Mouse (Mus musculus) CH12.LX (cell line): ENCODE results near the gene P4hb.
"Not testable (repeated sequence)": the region's sequence is repeated elsewhere in the genome, so short reads cannot be mapped to it uniquely, and the experiment has no call there.

ENCODE experiments used
- CHD2 ChIP-seq: IDR thresholded peaks from 2 replicates; pipeline ENCODE4 v1.6.1; 2011; ENCODE audit warnings: low read length, improper control_type of control experiment
- JUN ChIP-seq: IDR thresholded peaks from 2 replicates; pipeline ENCODE4 v1.6.1; 2011; ENCODE audit warnings: low read depth, mild to moderate bottlenecking, low read length, improper control_type of control experiment, moderate library complexity; ENCODE audit not compliant: insufficient read depth
- POLR2A ChIP-seq: IDR thresholded peaks from 2 replicates; pipeline ENCODE4 v1.6.1; 2011; ENCODE audit warnings: low read depth, mild to moderate bottlenecking, improper control_type of control experiment, low read length
- RAD21 ChIP-seq: IDR thresholded peaks from 2 replicates; pipeline ENCODE4 v1.6.1; 2011; ENCODE audit warnings: low read depth, mild to moderate bottlenecking, low read length, improper control_type of control experiment, moderate library complexity
- TCF12 ChIP-seq: IDR thresholded peaks from 2 replicates; pipeline ENCODE4 v1.6.1; 2014; ENCODE audit warnings: low read depth, mild to moderate bottlenecking, inconsistent platforms, low read length, improper control_type of control experiment
- USF1 ChIP-seq: IDR thresholded peaks from 2 replicates; pipeline ENCODE4 v1.6.1; 2014; ENCODE audit warnings: low read depth, mild to moderate bottlenecking, inconsistent platforms, low read length, improper control_type of control experiment

- TF ChIP-seq CHD2, RAD21, TCF12, POLR2A, JUN, USF1: not testable (repeated sequence)
Observed at GRCm38 (mm10) chr11:120582982-120583293, 9.9 kb upstream of the P4hb start.
